Mouse (Mus musculus) G1E (cell line): Measurements from ENCODE around the gene Runx1.

ENCODE experiments used
- CTCF ChIP-seq: IDR thresholded peaks from 2 replicates; pipeline ENCODE4 v1.5.1; 2012; ENCODE audit warnings: low read depth, low read length, inconsistent platforms, mixed read lengths
- GATA1 ChIP-seq: IDR thresholded peaks from 2 replicates; pipeline ENCODE4 v1.6.1; 2012; ENCODE audit warnings: borderline replicate concordance, low read length, inconsistent platforms, mixed read lengths
- GATA2 ChIP-seq: IDR thresholded peaks from 2 replicates; pipeline ENCODE4 v1.6.1; 2012; ENCODE audit warnings: low read depth, low read length, inconsistent platforms, borderline replicate concordance
- POLR2AphosphoS5 ChIP-seq: IDR thresholded peaks from 2 replicates; pipeline ENCODE4 v1.6.1; 2012; ENCODE audit warnings: low read depth, low read length, inconsistent platforms; ENCODE audit not compliant: insufficient replicate concordance
- TAL1 ChIP-seq: conservative IDR thresholded peaks from 2 replicates; pipeline ENCODE4 v1.6.1; 2012; ENCODE audit warnings: low read depth, low read length, inconsistent platforms, mixed read lengths

DNA sequence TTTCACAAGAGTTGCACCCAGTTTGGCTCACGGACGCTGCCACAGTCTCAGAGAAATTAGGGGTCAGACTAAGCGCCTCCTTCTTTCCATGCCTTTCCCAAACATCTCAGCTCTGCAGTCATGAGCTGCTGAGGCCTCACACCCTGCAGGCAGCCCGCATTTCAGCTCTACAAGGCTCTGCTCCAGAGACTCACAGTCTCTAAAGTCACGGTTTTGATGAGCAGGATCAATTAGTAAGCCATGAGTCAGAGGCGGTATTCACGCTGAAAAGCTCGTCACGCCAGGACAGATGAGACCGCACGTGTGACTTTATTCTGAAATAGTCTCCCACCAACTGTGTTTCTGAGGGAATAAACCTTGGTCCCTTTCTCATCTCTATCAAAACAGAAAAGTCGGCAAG, 86.0 kb downstream of the Runx1 start:
- no peak for TF ChIP-seq CTCF
- TF ChIP-seq GATA1: no peak
- TF ChIP-seq TAL1: no peak
- TF ChIP-seq POLR2AphosphoS5: no peak
- no peak for TF ChIP-seq GATA2
